Mouse (Mus musculus) kidney, adult 2 months (tissue): ENCODE measurements at regions not wholly inside any gene's neighbourhood (a gene's known extent, or its start where the extent isn't known, plus 50 kb on each side); places are given as distances from the start of the nearest gene placed in this dataset.

ENCODE experiments used
- CTCF ChIP-seq: fragments of 200-500 bp; conservative IDR thresholded peaks from 2 replicates; pipeline ENCODE4 v1.5.1; 2011; ENCODE audit warnings: low read depth, mild to moderate bottlenecking, control low read depth, low read length, moderate library complexity, mixed read lengths; ENCODE audit not compliant: insufficient read depth, insufficient read length
- POLR2A ChIP-seq: fragments of 200-500 bp; IDR thresholded peaks from one replicate; pipeline ENCODE4 v1.6.1; 2011; ENCODE audit warnings: low read depth, low read length, control low read depth

DNA sequence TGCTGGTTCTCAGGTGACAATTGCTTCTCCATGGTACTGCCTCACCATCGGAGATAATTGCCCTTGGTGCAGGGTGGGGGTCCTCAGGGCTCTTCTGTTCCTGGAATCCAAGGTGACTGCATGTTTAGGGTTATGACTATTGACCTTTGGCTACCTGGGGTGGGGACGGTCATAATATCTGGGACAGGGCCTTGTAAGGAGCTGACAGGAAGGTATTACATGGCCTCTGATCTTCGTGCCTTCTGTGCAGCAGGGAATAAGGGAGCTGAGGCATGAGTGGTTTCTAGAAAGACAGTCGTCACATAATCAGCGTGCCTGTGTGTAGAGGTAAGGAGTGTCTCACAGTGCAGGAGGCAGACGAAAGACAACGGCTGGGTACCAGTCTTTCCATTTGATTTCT, 407.5 kb upstream of the Prickle1 start:
- TF ChIP-seq CTCF (no peak), POLR2A (no peak)
